Mouse (Mus musculus) macrophage (primary cell): Measurements from ENCODE around the gene Filip1. TPM values are rescaled to one million over a fixed set of nuclear protein-coding genes. Genes with fewer than 3 reads are reported as not detected.

Experiments used
- H3K27ac ChIP-seq: fragments of 350-480 bp; formaldehyde crosslinking; 2 replicates; pipeline ENCODE4 v1.9.0; 2021
- H3K36me3 ChIP-seq: fragments of 350-480 bp; formaldehyde crosslinking; 2 replicates; pipeline ENCODE4 v1.9.0; 2021; ENCODE audit errors: inconsistent target
- H3K4me3 ChIP-seq: fragments of 350-480 bp; formaldehyde crosslinking; 2 replicates; pipeline ENCODE4 v1.9.0; 2021; ENCODE audit errors: inconsistent target
- H3K79me2 ChIP-seq: fragments of 350-480 bp; formaldehyde crosslinking; 2 replicates; pipeline ENCODE4 v1.9.0; 2021; ENCODE audit errors: inconsistent target
- WGBS: methylation state at CpG from one replicate; pipeline ENCODE4 v1.1.7; 2026; ENCODE audit warnings: inconsistent platforms; ENCODE audit not compliant: missing documents; 5-methylcytosine and 5-hydroxymethylcytosine counted together
- polyA plus RNA-seq: library from polyadenylated mRNA; stranded (reverse); fragments of 250-400 nt; gene quantifications from 3 replicates; pipeline ENCODE4 v1.2.4, GENCODE M21; 2018; ENCODE audit warnings: inconsistent platforms

Filip1 gene
- polyA plus RNA-seq, 1 experiment from 2014 or later: not detected

GRCm38 (mm10) chr9:80002394-80003188 is 10.1 kb downstream of the Filip1 start:
- no peaks in the 10 kb centered on the region for H3K36me3 ChIP-seq
- no peaks in the 10 kb centered on the region for H3K79me2 ChIP-seq
- no peak overlapping the region for H3K4me3 ChIP-seq
- WGBS: 59% methylated on average over 14 of the region's 14 CpGs
- no peak overlapping the region for H3K27ac ChIP-seq

DNA sequence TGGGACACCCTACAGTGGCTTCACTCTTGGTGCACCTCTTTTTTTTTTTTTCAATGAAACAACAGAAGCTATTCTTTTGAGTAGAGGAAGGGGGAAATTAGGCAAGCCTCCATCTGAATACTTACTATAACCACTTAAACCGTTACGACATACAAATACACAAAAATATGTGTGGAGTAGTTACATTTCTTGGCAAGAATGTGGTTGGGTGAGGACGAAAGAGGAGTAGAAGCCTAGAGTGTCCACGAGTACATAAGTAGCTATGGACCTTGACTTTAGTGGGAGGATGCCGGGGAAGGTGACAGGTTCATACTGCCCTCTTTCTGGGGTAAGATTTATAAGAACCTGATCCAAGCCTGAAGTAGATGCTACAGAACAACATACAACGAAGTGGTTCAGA is 15.4 kb downstream of the Filip1 start:
- Histone ChIP-seq H3K4me3 (no peak overlapping the region), H3K27ac (no peak overlapping the region), H3K79me2 (no peaks in the 10 kb centered on the region), H3K36me3 (no peaks in the 10 kb centered on the region)
- 51% methylated on average over 6 of the region's 6 CpGs for WGBS

DNA sequence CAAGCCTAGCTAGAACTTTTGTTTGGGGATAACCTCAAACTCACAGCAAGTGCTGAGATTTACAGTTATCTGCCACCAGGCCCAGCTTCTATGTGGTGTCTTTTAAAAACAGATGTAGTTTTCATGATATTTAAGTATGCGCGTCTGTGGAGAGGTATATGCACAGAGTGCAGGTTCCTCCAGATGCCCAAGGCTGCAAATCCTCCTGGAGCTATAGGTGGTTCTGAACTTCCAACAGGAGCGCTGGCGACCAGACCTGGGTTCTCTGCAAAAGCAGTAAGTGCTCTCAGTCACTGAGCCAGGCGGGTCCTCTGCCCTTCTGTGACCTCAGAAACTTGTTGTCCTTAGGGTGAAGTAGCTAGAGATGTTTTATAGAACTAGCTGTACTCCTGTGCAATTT is 18.4 kb downstream of the Filip1 start:
- Histone ChIP-seq H3K4me3 (no peak overlapping the region), H3K27ac (no peak overlapping the region), H3K79me2 (no peaks in the 10 kb centered on the region), H3K36me3 (no peaks in the 10 kb centered on the region)
- WGBS: 97% methylated on average over 5 of the region's 5 CpGs

DNA sequence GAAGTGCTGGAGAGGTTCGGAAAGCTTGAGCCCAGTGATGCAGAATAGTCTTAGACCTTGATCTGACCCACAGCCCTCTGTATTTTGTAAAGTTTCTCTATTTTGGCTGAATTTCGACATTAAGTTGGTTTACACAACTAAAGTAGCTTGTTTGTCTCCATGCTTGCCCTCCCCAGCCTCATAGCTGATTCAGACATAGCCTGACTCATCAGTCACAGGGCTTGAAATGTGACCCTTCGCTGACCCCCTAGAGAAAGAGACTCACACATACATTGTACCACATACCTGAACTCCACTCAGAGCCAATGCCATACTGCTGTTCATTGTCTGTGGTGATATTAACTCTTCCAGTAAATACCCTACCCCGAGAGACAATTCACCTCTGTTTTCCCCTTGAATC is 19.6 kb downstream of the Filip1 start:
- Histone ChIP-seq H3K27ac (no peak overlapping the region), H3K36me3 (no peaks in the 10 kb centered on the region), H3K4me3 (no peak overlapping the region), H3K79me2 (no peaks in the 10 kb centered on the region)
- WGBS: 81% methylated on average over 4 of the region's 4 CpGs

- Histone ChIP-seq H3K79me2 (no peaks in the 10 kb centered on the region), H3K36me3 (no peaks in the 10 kb centered on the region), H3K27ac (no peak overlapping the region), H3K4me3 (no peak overlapping the region)
- 95% methylated on average over 16 of the region's 16 CpGs for WGBS
Measured at GRCm38 (mm10) chr9:79990456-79991017, 22.1 kb downstream of the Filip1 start.

GRCm38 (mm10) chr9:79989703-79990102 is 22.9 kb downstream of the Filip1 start:
- Histone ChIP-seq H3K4me3 (no peak overlapping the region), H3K79me2 (no peaks in the 10 kb centered on the region), H3K36me3 (no peaks in the 10 kb centered on the region), H3K27ac (no peak overlapping the region)
- 94% methylated on average over 1 of the region's 1 CpGs for WGBS

GRCm38 (mm10) chr9:79989061-79989460 is 23.6 kb downstream of the Filip1 start:
- H3K27ac ChIP-seq: no peak overlapping the region
- no peak overlapping the region for H3K4me3 ChIP-seq
- H3K36me3 ChIP-seq: no peaks in the 10 kb centered on the region
- WGBS: 92% methylated on average over 1 of the region's 1 CpGs
- no peaks in the 10 kb centered on the region for H3K79me2 ChIP-seq

DNA sequence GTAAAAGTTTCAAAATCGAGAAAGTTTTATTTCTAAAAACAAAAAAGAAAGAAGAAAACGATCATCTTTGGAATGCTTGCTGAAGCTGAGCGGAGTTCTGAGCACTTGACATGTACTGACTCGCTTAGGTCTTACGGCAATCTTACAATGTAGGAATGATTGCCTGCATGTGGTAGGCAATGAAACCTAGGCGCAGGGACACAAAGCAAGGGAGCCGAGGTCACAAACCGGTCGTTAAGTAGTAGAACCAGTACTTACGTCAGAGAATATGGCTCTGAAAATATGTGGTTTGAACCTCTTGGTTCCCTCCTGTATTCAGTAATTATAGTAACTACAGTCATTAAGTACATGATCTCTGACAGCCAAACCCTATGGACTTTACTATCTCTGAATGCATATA is 29.4 kb downstream of the Filip1 start:
- H3K4me3 ChIP-seq: no peak overlapping the region
- H3K79me2 ChIP-seq: no peaks in the 10 kb centered on the region
- 93% methylated on average over 10 of the region's 10 CpGs for WGBS
- no peaks in the 10 kb centered on the region for H3K36me3 ChIP-seq
- H3K27ac ChIP-seq: no peak overlapping the region

GRCm38 (mm10) chr9:79979274-79979673 is 33.4 kb downstream of the Filip1 start:
- no peak overlapping the region for H3K4me3 ChIP-seq
- H3K27ac ChIP-seq: no peak overlapping the region
- 100% methylated on average over 2 of the region's 2 CpGs for WGBS
- H3K79me2 ChIP-seq: no peaks in the 10 kb centered on the region
- H3K36me3 ChIP-seq: no peaks in the 10 kb centered on the region

DNA sequence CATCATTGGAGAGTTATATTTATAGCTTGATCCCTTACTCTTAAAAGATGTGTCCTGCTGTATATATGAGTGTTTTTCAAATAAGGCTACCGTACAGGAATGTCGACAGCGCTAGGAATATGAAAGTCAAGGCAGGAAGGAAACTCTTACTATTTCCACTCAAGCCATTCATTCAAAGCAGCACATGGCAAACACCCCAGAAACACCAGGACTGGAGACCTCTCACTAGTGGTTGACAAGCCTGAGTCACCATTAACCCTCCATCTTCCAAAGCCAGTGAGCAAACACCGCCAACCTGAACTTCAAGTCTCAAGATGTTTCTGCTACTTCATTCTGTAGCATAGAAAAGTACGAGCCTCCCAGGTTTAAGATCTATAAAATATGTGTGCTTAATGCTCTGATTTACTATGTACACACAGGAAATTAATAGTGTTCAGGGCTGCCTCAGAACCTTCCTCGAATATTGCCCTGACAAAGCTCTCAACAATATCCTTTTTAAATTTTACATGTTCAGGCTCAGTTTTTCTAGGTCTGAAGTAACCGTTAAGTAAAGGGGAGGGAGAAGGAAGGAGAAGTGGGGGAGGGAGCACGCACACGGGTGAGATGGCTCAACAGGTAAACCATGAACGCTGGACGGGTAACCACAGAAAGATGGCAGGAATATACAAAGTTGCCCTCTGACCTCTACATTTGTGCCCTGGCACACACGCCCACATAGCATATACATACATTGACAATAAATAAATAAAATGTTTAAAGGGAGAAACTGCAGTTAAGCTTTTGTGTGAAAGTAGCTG is 34.2 kb downstream of the Filip1 start:
- Histone ChIP-seq H3K36me3 (no peaks in the 10 kb centered on the region), H3K27ac (no peak overlapping the region), H3K4me3 (no peak overlapping the region), H3K79me2 (no peaks in the 10 kb centered on the region)
- WGBS: 32% methylated on average over 12 of the region's 12 CpGs

- H3K36me3 ChIP-seq: no peaks in the 10 kb centered on the region
- 7% methylated on average over 13 of the region's 13 CpGs for WGBS
- H3K79me2 ChIP-seq: no peaks in the 10 kb centered on the region
- no peak overlapping the region for H3K27ac ChIP-seq
- peak overlapping the region; percentile 10; the same call in 1 of the 2 replicates for H3K4me3 ChIP-seq
Measured at GRCm38 (mm10) chr9:79977549-79977971, 35.1 kb downstream of the Filip1 start.

DNA sequence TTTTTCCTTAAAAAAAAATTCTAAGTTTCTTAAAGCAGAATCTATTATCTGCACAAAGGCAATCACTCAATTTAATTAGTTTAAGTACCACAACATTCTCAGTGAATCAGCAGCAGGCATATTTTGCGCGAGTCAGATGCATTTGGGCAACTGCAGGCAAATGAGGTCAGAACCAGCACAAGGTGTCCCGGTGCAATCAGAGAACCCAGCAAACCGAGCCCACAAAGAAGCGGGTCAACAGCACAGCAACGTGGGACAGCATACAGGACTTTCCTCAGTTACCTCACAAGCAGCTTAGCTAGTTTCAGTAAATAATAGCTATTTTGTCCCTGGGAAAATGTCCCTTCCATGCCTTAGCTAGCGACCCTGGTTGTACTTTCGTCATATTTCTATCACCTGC is 35.9 kb downstream of the Filip1 start:
- Histone ChIP-seq H3K4me3 (no peak overlapping the region), H3K36me3 (no peaks in the 10 kb centered on the region), H3K27ac (no peak overlapping the region), H3K79me2 (no peaks in the 10 kb centered on the region)
- 78% methylated on average over 6 of the region's 8 CpGs for WGBS

GRCm38 (mm10) chr9:79975121-79975520 is 37.5 kb downstream of the Filip1 start:
- Histone ChIP-seq H3K27ac (no peak overlapping the region), H3K36me3 (no peaks in the 10 kb centered on the region), H3K79me2 (no peaks in the 10 kb centered on the region), H3K4me3 (no peak overlapping the region)
- 47% methylated on average over 5 of the region's 5 CpGs for WGBS

DNA sequence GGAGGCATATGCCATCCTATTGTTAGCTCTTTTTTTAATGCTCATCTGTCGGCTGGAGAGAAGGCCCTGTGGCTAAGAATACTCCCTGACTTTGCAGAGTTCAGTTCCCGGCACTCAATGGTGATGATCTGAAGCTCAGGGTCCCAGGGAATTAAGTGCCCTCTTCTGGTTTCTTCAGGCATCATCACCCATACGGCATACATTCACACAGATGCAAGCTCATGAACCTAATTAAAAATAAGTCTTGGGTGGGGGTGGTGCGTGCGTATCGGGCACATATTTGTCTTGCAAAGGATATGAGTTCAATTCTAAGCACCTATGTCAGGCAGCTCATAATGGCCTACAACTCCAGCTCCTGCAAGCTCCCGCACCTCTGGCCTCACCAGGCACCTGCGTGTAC is 39.1 kb downstream of the Filip1 start:
- Histone ChIP-seq H3K27ac (no peak overlapping the region), H3K79me2 (no peaks in the 10 kb centered on the region), H3K36me3 (no peaks in the 10 kb centered on the region), H3K4me3 (no peak overlapping the region)
- 94% methylated on average over 8 of the region's 8 CpGs for WGBS

- Histone ChIP-seq H3K27ac (no peak overlapping the region), H3K4me3 (no peak overlapping the region), H3K36me3 (no peaks in the 10 kb centered on the region), H3K79me2 (no peaks in the 10 kb centered on the region)
- WGBS: 95% methylated on average over 6 of the region's 6 CpGs
Measured at GRCm38 (mm10) chr9:79972705-79973104, 39.9 kb downstream of the Filip1 start.
